Mouse (Mus musculus): ENCODE measurements around the gene Ttll7.

The Ttll7 gene

DNA sequence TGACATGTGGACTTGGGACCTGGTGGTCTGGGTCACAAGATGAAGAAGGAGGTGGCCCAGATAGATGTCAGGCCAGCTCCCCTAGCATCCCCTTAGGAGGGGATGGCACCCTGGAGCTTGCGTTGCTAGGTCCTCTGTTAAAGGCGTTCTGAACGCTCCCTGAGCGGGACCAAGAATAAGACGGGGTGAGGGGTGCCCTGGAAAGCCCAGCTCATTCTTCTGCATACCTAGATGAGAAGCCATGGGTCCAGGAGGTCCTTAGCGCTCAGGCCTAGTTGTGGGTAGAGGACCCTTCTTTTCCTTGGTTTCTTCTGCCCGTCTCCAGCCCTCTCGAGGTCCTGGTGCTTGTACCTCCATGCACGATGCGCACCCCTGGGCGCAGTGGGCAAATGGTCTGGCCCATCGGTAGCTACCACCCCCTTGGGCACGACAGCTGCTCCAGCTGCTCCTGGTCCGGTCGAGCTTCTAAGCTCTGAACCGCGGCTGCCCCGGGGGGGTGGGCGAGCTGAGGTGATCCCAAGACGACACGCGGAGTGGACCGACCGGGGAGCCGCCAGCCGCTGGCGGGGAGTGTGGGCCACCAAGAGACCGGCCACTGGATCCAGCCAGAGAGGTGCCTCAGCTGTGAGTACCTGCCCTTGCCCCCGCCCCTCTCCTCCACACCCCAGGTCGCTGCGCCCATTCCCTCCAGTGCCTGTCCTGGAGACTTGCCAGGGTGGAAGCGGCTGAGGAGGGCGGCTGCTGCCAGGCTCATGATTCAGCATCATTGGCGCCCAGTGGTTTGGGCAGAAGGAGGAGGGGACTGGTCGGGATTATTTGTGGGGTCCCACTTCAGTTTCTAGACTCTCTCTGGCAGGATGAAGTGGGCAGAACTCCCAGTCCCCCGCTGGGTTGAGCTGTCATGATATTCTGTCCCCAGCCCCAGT, at the start of gene Ttll7:
Ttll7 (plus strand) TSS at position 402 of the 926 bp plus-strand sequence.
- peak in 1 of 2 experiments; percentile 32 for DNase-seq (ENCODE audit: low spot score in 2 of 2)

DNA sequence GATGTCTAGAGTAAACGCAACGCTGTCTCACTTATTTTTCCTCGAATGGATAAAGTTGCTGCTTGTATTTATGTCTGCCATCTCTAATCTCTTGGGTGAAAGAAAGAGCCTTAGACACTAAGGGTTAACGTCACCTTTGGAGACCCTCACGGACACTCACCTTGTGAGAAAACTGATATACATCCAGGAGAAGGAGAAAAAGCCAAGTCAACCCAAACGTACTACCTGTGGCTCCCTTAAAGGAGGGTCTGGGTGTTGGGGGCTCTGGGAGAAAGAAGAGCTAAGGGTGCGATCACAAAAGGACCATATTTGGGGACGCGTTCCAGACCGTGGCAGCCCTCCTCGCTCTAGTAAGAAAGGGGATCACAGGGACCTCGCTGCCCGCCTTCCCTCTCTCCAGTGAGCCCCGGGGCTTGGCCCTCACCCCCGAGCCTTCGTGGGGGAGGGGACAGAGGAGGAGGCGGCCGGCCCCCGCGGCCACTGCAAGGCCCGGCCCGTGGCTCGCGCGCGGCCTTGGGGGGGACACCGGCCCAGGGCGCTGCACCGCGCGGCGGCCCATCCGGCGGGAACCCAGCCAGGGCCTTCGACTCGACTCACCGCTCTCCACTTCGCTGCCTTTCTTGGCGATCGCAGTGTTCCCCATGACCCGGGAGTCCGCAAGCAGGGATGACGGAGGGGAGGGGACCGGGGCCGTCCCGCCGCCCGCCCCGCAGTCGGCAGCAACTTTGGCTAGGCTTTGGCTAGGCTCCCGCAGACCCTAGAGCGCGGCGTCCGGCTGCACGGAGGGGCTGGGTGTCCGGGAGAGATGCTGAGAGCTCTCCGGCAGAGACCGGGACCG, 39.9 kb upstream of the Ttll7 start:
- DNase-seq (ENCODE audit: low spot score in 2 of 2): no peak

DNA sequence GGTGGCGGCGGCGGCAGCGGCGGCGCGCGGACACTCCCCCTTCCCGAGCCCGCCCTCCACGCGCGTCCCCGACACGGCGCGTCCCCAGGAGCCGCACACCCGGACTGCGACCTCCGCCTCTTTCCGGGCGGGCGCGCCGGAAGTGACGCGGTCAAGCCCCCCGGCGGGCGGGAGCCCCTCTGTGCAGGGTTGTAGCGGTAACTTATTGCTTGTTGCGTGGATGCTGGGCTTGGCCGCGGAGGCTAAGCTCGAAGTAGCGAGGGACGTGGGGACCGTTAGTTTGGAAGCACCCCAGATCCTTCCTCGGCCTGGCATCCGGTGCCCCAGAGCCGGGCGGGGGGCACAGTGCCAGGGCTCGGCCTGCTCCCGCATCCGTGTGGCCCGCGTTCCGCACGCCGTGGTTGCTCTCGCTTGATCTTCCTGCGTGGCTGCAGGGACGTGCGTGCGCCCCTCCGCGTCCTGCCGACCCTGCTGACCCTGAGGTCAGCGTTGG, 39.2 kb upstream of the Ttll7 start, which contains the start of gene Prkacb:
Prkacb (minus strand) TSS at position 90 of the 493 bp plus-strand sequence.
- DNase-seq (ENCODE audit: low spot score in 2 of 2): peak; percentile 74 to 86

DNA sequence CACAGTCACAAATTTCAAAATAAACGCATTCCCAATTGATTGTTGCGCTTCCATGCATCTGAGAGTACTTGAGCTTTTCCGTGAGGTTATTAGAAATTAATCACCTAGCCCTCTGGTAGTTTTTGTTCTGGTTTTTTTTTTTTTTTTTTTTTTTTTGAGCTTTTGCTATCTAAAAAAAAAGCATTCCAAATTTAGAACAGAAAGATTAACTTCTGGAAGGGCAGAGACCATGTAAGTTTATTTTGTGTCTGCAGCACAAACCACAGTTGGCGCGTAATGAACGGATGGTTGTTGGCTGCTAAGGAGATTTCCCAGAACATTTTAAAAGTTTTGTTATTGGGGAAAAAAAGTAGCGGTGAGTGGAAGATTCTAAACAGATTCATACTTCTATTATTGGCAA, 38.5 kb upstream of the Ttll7 start:
- no peak for DNase-seq (ENCODE audit: low spot score in 2 of 2)

DNA sequence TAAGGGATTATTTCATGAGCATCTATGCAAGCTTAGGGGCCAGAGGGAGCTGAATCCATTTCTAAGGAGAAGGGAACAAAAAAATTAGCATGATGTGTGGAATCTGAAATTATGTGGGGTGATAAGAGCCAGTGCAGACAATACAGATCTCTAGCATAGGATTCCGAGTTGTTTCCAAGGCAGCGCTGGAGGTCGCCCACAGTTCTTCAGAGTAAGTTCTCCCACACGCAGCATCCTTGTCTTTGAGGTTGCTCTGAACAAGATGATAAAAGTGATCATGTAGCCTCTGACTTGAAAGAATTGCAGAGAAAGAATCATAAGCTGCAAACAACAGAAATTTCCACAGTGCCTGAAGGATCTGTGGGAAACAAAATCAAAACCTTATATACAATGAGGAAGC, 31.4 kb upstream of the Ttll7 start:
- DNase-seq (ENCODE audit: low spot score in 2 of 2): no peak

DNA sequence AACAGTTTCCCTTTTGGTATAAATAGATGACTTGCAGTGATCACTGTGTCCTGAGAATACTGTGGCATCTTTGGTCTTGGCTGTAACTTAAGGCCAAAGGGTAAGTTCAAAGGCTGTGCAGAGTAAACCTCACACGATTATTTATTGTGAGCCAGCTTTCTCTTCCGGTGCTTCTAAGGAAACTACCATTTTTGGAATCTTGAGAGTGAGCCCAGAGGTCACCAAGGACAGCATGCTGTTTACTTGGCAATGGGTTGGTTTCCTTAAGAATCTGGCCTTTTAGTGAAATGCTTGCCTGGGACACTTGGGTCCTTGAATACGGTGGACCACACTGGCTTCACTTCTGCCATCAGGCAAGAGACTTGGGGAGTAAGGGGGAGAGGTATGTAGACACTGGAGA, 9.4 kb upstream of the Ttll7 start:
- DNase-seq (ENCODE audit: low spot score in 2 of 2): no peak

DNA sequence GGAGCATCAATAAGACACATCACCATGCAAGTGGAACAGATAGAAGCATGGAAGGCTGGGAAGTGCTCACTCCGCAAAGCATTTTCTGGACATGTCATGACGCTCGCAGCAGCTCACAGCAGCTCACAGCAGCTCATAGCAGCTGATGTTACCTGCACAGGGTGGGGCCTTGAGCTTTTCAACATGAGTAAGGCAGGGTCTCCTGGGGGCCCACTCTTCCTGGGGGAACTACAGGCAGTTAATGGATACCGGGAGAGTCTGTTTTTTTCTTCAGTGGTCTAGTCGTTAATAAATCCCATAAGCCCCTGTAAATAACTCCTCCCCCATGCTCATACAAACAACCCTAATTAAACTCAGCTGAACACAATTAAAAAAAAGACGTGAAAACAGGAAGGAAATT, 8.7 kb upstream of the Ttll7 start:
- DNase-seq (ENCODE audit: low spot score in 2 of 2): no peak

DNA sequence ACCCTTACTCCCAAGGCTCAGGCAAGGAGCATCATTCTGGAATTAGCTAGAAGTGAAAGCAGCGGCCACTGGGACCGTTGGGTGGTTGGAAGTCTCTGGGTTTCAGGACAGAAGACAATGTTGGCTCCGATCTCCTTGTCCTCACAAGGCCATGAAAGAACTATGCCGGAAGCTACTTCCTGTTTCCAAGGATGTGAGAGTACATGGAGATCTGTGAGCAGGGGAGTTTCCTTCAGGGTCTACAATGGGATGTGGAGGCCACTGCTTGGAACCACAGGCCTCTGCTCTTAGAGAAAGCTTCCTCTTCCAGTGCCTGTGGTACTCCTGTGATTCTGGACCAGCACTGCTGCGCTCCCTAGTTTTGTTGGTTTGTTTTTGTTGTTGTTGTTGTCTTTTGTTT, 5.9 kb upstream of the Ttll7 start:
- DNase-seq (ENCODE audit: low spot score in 2 of 2): no peak

DNA sequence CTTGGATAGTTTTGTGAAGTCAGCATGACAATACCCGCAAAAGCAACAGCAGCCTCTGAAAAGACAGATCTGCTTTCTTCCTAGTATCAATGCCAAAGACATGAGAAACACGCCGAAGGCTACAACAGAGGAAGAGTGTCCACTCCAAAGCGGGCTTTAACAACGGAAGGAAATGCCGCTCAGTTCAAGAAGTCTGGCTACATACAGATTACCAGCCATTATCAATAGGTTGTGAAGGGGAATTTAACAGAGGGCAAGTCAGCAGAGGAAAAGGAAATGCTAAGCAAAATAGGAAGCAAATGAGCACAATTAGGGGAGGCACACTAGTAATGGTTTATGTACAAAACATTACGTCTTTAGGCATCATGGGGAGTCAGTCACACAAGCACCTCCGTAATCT, 4.1 kb upstream of the Ttll7 start:
- DNase-seq (ENCODE audit: low spot score in 2 of 2): no peak

DNA sequence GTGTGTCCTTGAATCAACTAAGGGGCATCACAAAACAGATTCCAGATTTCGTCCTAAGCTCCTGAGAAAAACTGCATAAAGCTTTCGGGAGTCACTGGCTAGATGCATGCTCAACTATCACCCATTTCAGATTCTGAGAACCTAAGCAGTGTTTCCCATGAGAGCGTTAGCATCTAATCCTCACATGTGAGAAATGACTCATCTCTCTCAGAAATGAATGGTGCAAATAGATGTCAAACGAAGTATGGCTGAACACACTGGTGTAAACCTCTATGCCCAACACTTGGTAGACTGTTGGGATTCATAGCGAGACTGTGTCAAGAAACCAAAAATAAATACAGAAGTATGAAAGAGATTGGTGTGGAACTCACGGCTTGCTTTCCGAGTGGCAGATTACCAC, 2.8 kb upstream of the Ttll7 start:
- DNase-seq (ENCODE audit: low spot score in 2 of 2): no peak

DNA sequence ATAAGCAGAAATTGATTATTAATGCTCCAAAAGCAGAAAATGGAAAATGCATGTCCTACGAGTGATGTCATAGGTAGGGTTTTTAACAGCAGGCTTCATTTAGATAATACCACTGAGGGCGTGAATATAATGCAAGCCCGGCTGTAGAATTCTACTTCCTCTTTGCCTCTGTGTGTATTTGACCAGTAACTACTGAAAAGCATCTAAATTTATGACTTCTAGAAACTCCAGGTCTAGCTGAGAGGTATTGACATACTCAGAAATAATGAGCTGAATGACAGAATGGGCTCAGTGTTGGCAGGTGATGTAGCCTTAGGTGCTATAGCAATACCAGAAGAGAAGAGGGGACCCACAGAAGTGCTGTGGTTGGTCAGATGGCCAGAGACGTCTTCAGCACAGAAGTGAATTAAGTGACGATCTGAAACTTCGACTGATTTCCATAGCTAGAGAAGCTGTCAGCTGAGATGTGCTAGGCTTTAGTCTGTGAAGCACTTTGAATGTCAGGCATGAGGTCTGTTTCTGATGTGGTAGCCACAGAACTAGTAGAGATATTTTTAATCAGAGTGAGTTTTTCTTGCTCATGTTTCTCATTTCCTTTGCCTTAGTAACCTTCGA, 2.4 kb downstream of the Ttll7 start:
- no peak for DNase-seq (ENCODE audit: low spot score in 2 of 2)

DNA sequence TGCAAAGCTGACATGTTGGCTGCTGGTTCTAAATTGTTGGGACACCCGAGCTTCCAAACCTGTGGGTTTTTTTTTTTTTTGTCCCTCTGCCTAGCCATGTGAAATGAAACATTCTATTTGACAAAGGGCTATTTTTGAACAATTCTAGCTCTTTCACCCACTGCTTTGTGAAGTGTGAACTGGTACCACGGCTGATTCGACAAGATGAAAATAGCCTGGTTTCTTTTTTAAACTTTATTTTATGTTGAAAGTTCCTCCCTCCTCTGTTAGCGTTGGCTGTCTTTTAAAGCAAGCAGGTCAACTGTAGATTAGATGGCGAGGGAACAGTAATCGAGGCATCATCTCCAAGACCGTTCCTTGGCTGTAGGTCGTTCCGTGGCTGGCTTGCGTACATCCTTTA, 5.2 kb downstream of the Ttll7 start:
- no peak for DNase-seq (ENCODE audit: low spot score in 2 of 2)

DNA sequence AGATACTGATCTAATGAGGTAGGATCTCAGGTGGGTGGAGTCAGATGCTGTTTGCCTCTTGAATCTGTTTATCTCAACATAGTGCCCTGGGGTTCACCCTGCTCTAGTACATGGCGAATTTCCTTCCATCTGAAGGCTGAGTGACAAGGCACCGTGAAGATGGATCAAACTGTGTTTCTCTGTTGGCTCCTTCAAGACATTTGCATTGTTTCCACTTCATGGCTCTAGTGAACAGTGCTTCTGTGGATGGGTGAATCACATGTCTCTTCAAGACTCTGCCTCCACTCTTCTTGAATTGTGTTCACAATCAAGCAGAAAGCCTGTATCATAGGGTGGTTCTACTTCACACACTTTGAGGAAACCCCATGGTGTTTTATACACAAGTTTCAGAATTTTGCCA, 8.1 kb downstream of the Ttll7 start:
- DNase-seq (ENCODE audit: low spot score in 2 of 2): no peak

DNA sequence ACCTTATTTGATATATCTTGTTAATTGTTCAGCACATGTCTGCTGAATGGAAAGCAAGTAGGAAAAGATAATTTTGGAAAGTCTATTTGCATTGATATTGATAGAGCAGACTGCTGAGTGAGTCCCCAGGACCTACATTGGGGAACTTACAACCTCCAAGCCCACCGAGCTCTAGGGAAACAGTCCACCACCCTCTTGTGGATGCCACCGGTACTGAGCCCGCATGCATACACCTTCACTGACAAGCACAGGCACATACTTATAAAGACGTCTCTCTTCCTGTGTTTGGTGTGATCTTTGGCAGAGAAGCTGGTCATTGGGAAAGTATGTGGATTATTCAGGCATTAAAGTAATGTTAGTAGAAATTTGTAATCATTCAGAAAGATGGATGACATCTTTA, 14.4 kb downstream of the Ttll7 start:
- DNase-seq (ENCODE audit: low spot score in 2 of 2): peak in 1 of 2 experiments; percentile 27

DNA sequence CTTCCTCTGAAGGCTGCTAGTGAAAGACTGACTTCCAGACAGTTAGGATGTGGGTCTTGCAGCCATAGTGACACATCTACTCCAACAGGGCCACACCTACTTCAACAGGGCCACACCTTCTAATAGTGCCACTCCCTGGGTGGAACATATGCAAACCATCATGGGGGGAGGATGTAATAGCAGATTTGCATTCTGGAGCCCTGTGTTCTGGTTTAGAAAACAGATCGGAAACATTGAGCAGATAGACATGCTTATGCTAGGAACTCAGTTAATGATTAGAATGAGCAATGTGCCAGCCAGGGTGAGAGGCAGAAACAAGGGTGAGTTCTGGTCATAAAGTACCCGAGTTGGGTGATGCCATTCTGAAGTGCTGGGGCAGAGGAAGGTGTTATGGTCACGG, 19.8 kb downstream of the Ttll7 start:
- DNase-seq (ENCODE audit: low spot score in 2 of 2): no peak

DNA sequence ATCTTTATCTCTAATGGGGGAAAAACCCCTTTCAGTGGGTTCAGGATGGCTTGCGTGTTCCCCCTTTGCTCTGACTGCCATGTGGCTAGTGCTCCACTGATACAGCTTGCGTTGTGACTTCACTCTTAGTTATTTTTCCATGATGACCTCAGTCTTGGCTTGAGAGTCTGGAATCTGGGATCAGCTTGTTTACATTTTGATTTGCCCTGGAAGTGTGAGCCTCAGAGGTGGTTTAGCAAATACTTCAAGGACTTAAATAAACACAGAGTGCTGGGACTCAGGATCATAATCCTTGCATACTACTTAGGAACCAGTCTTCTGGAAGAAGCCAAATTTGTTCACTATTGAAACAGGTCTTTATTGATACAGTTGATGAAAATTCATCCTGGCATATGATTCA, 23.8 kb downstream of the Ttll7 start:
- DNase-seq (ENCODE audit: low spot score in 2 of 2): no peak

DNA sequence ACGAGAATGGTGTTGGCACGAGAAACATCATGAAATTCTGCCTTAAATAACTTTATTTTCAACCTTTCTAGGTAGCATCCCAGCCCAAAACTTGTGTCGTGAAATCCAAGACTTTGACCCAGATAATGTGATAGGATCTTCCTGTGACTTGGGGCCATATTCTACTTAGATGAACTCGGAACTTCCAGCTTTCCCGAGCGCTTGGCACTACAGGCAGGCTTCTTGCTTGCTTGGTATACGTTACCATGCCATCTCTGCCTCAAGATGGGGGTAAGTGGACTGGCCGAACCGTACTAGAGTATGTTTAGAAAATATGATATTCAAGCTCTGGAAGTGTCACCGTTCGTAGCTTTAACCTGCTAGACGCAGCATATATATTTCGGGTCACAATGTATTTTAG, 41.8 kb downstream of the Ttll7 start:
- no peak for DNase-seq (ENCODE audit: low spot score in 2 of 2)

DNA sequence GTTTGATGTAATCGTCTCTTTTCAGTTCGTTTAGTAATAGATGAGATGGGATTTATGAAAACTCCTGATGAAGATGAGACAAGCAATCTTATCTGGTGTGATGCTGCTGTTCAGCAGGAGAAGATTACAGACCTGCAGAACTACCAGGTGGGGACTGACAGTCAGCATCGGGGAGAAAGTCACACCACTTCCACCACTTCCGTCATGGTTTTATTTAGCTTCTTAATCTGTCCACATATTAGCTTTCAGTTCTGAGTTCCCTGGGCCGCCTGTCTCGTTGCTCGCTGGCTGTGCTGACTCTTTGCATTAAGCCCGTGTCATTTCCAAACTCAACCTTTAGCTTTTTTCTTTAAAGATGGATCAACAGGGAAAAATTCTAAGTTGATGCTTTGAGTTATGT, 44.4 kb downstream of the Ttll7 start:
- no peak for DNase-seq (ENCODE audit: low spot score in 2 of 2)

DNA sequence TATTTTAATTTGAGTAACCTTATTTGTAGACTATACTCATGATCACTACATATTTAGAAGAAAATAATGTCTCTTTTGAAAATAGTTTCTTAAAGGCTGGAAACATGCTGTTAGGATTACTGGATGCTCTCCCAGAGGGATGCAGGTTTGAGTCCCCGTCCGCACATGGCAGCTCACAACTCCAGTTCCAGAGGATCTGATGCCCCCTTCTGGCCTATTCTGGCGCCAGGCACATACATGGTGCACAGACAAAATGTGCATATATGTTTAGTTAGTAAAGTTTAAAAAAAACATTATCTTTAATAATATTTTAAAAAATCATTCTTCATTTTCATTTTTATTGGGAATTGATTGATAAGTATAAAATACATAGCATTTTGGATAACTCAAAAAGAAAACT, 47.9 kb downstream of the Ttll7 start:
- DNase-seq (ENCODE audit: low spot score in 2 of 2): no peak

DNA sequence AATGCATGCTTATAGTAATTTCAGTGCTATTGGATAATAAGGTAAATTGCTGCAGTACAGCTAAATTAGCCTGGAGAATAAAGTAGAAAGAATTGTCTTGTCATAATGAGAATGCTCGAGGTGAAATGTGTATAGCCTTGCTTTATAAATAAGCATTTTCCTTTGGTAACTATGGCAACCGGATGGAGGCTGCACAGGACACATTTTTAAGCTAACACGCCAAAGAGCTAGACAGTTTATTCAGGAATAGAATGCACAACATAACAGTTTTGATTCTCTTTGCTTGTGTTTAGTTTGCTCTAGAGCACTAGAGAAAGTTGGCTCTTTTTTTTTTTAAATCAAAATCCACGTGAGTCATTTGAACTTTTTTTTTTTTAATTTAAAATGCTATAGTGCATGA, 49.6 kb downstream of the Ttll7 start:
- DNase-seq (ENCODE audit: low spot score in 2 of 2): no peak

DNA sequence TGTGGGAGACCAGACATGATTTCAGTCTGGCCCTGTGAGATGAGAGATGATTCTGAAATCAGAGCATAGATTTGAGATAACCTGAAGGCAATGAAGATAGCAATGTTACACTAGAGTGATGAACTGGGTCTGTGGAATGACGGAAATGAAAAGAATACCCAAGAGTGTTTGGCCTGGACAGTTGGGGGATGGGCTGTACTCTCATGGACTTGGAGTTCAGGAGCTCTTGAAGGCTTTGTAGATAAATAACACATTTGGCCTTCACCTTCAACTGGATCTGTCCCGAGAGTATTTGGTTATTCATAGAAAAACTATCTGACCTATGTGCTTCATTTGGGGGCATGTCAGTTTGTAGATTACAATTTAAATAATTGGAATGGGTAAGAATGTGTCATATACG, 53.4 kb downstream of the Ttll7 start:
- no peak for DNase-seq (ENCODE audit: low spot score in 2 of 2)

DNA sequence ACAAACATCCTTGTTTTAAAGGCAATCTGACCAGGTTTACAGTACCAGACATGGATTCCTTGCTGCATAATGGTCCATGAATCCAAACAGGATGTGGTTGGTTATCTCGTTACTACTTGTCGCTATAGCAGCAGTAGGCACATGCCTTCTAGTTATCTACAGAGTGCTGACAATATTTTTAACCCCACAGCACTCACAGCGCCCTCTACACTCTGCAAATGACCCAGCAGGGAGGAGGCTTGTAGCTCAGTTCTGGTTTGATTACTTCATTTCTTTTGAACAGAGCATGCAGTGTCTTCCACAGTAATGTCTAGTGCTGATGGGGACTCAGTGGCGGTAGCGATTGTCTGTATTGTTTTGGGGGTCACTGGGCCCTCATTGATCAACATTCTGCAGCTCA, 56.8 kb downstream of the Ttll7 start:
- DNase-seq (ENCODE audit: low spot score in 2 of 2): no peak
